Mouse (Mus musculus) liver, embryonic 11.5 days (tissue): ENCODE measurements at regions not wholly inside any gene's neighbourhood (a gene's known extent, or its start where the extent isn't known, plus 50 kb on each side); places are given as distances from the start of the nearest gene placed in this dataset.

Experiments used
- ATAC-seq: fragments of 200-750 bp; cut with Nextera tagmentation; replicated peaks from 2 replicates; pipeline ENCODE4 v1.8.0; 2017; ENCODE audit warnings: moderate number of reproducible peaks, mild to moderate bottlenecking, moderate TSS enrichment, moderate library complexity; ENCODE audit not compliant: low FRiP score
- DNase-seq: peaks from one replicate; pipeline ENCODE4 v3.0.0-alpha.2; 2017; ENCODE audit warnings: low spot score
- H3K27ac ChIP-seq: fragments of 300-500 bp; sonication (generic); 2 replicates; pipeline ENCODE4 v1.5.1; 2014; ENCODE audit warnings: mild to moderate bottlenecking, low read depth, low read length, control low read depth
- H3K27me3 ChIP-seq: fragments of 300-500 bp; sonication (generic); replicated peaks from 2 replicates; pipeline ENCODE4 v1.6.1; 2014; ENCODE audit warnings: low read length, mixed read lengths; ENCODE audit not compliant: control insufficient read depth, insufficient read depth
- H3K36me3 ChIP-seq: fragments of 300-500 bp; sonication (generic); 2 replicates; pipeline ENCODE4 v1.6.1; 2014; ENCODE audit warnings: mild to moderate bottlenecking, low read length, moderate library complexity, mixed read lengths; ENCODE audit not compliant: control insufficient read depth, insufficient read depth
- H3K4me1 ChIP-seq: fragments of 300-500 bp; sonication (generic); replicated peaks from 2 replicates; pipeline ENCODE4 v1.6.1; 2014; ENCODE audit warnings: low read length, mixed read lengths; ENCODE audit not compliant: control insufficient read depth, insufficient read depth
- H3K4me2 ChIP-seq: fragments of 300-500 bp; sonication (generic); 2 replicates; pipeline ENCODE4 v1.6.1; 2014; ENCODE audit warnings: mild to moderate bottlenecking, control low read depth, moderate library complexity
- H3K4me3 ChIP-seq: fragments of 300-500 bp; sonication (generic); 2 replicates; pipeline ENCODE4 v1.5.1; 2014; ENCODE audit warnings: low read depth, low read length, control low read depth
- H3K9ac ChIP-seq: fragments of 300-500 bp; sonication (generic); 2 replicates; pipeline ENCODE4 v1.6.1; 2014; ENCODE audit warnings: low read depth, low read length, control low read depth
- H3K9me3 ChIP-seq: fragments of 300-500 bp; sonication (generic); 2 replicates; pipeline ENCODE4 v1.6.1; 2016; ENCODE audit warnings: low read length, inconsistent platforms, mixed read lengths; ENCODE audit not compliant: control insufficient read depth
- WGBS: fragments of 180-500 bp; shearing (Covaris S2); extraction: QIAGEN DNeasy Blood & Tissue Kit; methylation state at CpG from one replicate; pipeline ENCODE4 v1.1.7; 2014; 5-methylcytosine and 5-hydroxymethylcytosine counted together

DNA sequence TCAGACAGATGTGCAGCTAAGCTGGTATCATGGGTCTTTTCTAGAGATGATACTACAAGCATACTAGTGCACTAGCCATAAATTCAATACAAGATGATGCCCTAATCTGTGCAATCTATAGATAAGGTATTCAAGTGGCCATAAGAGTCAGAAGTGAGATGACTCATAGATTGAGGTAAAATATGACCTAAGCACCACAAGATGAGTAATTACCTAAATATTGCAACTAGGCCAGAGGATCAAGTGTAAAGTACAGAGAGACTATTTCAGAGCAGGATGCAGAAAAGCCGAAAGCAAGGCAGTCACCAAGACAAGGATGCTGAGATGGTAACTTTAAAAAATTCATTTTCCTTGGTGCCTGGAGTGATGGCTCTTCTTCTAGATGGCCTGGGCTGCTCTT lies 111.5 kb upstream of the Gas2 start:
- Histone ChIP-seq H3K9ac (no peak overlapping the region), H3K9me3 (no peaks in the 10 kb centered on the region), H3K4me3 (no peak overlapping the region), H3K27me3 (no peaks in the 10 kb centered on the region), H3K36me3 (no peaks in the 10 kb centered on the region), H3K27ac (no peak overlapping the region), H3K4me2 (no peak overlapping the region), H3K4me1 (no peaks in the 10 kb centered on the region)
- no peak for ATAC-seq
- WGBS, result 91% methylated on average over 1 of the region's 1 CpGs
- no peak for DNase-seq

DNA sequence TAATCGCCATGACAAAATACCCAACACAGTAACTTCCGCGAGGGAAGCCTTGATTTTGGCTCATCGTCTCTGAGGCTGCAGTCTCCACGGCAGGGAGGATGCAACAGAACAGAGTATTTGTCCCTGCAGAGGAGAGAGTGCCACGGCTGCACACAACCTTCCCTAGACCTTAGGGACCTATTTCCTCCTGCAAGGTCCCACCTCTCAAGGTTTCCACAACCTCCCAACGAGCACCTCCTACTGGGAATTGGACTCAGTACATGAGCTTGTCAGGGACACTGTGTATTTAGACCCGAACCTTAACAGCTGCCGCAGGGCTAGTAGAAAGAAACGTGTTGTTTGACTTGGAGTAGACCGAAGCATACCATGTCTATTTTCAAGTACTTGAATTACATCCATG lies 108.8 kb upstream of the Gas2 start:
- DNase-seq (no peak), ATAC-seq (no peak)
- Histone ChIP-seq H3K4me1 (no peaks in the 10 kb centered on the region), H3K36me3 (no peaks in the 10 kb centered on the region), H3K4me2 (no peak overlapping the region), H3K9me3 (no peaks in the 10 kb centered on the region), H3K27ac (no peak overlapping the region), H3K4me3 (no peak overlapping the region), H3K9ac (no peak overlapping the region), H3K27me3 (no peaks in the 10 kb centered on the region)
- 85% methylated on average over 11 of the region's 11 CpGs for whole genome bisulfite sequencing

DNA sequence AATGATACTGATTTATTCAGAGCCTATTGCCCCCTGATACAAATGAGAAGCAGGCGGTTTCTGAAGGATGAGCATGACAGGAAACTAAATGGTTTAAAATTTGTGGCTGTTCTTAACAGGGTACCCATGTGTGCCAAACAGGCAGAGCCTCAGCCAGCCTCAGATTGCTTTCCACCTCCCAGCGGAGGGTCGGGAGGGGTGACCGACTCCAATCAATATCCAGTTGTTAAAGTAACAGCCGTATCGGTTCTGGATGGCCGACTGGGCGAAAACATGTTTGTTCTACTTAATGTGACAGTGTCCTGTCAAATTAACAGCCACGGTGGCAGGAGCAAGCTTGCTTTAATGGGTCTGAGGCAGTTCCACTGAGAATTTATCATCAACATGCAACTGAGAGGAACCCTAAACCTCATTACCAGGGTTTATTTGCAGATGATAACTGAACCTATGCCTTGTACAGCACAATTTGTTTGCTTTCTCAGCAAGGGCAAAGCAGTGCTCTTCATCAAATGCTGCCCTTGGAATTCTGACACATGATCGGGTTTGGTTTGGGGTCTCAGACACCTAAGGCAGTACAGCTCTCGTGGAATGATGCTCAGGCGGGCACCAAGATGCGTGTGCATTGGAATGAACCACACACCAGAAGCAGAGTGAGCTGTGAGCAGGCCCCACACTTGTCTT lies 107.5 kb upstream of the Gas2 start:
- WGBS, result 71% methylated on average over 13 of the region's 13 CpGs
- Histone ChIP-seq H3K4me2 (no peak overlapping the region), H3K36me3 (no peaks in the 10 kb centered on the region), H3K4me1 (no peaks in the 10 kb centered on the region), H3K27me3 (no peaks in the 10 kb centered on the region), H3K27ac (no peak overlapping the region), H3K9ac (no peak overlapping the region), H3K4me3 (no peak overlapping the region), H3K9me3 (no peaks in the 10 kb centered on the region)
- no peak for ATAC-seq
- no peak for DNase-seq

DNA sequence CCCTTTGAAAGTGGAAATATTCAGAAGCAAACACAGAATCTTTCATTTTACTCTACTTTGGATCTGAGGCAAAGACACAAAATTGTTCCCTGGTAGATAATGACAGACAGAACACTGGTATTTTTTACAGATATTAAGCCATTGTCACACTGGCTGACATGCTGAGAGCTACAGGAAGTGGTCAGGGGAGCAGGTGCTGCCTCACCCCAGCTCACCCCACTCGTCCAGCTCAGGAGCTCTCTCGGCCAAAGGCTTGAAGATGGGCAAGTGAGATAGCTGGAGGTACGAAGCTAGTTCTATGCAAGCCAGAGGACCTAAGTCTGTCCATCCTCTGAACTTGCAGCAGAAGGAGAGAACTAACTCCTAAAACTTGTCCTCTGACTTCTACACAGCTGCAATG lies 105.6 kb upstream of the Gas2 start:
- Histone ChIP-seq H3K36me3 (no peaks in the 10 kb centered on the region), H3K27ac (no peak overlapping the region), H3K4me1 (no peaks in the 10 kb centered on the region), H3K4me3 (no peak overlapping the region), H3K27me3 (no peaks in the 10 kb centered on the region), H3K4me2 (no peak overlapping the region), H3K9me3 (no peaks in the 10 kb centered on the region), H3K9ac (no peak overlapping the region)
- DNase-seq (no peak), ATAC-seq (no peak)
- 36% methylated on average over 3 of the region's 3 CpGs for WGBS

DNA sequence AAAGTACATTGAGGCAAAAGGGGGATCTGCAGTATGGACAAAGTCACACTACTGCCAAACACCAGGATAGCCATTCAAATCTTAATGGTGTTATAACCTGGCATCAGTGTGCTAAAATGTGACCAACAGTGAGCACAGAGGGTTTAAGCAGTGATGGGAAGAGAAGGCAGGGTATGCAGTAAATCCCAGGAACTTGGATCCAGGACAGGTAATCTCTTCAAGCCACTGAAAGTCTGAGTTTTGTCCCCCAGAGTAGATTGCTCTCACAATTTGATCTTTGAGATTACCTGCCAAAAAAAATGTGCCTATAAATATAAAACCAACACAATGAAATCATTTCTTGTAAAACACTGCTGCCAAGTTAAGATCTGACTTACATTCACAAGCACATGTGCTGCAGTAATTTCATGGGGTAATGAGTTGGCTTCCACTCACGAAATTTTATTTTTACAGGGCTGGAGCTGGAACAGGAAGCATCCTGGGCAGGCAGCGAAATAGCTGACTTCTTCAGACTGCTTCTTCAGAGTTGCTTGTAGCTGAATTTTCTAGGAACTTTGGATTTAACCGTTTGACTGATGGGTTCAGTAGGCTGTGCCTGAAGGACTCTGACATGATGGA lies 102.2 kb upstream of the Gas2 start:
- H3K4me2 ChIP-seq, result no peak overlapping the region
- DNase-seq (no peak), ATAC-seq (no peak)
- H3K4me1 ChIP-seq, result no peaks in the 10 kb centered on the region
- H3K27ac ChIP-seq, result no peak overlapping the region
- no peak overlapping the region for H3K4me3 ChIP-seq
- no peaks in the 10 kb centered on the region for H3K9me3 ChIP-seq
- 61% methylated on average over 3 of the region's 3 CpGs for WGBS
- no peak overlapping the region for H3K9ac ChIP-seq
- H3K27me3 ChIP-seq, result no peaks in the 10 kb centered on the region
- no peaks in the 10 kb centered on the region for H3K36me3 ChIP-seq

DNA sequence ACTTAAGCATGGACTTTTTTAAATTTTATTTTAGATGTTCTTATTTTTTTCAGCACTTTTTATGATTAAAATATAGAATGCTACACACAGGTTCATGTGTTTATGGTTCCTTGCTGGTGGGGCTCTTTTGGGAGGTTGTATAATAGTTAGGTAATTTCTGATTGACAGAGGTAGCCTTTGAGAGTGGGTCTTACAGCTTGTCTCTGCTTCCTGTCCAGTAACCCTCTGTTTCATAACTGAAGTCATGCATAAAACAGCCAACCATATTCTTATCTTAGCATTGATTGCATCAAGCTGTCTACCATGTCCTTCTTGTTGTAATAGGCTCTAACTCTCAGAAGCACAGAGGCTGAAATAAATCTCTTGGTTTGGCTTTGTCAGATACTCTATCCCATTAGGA lies 94.7 kb upstream of the Gas2 start:
- DNase-seq (no peak), ATAC-seq (no peak)

DNA sequence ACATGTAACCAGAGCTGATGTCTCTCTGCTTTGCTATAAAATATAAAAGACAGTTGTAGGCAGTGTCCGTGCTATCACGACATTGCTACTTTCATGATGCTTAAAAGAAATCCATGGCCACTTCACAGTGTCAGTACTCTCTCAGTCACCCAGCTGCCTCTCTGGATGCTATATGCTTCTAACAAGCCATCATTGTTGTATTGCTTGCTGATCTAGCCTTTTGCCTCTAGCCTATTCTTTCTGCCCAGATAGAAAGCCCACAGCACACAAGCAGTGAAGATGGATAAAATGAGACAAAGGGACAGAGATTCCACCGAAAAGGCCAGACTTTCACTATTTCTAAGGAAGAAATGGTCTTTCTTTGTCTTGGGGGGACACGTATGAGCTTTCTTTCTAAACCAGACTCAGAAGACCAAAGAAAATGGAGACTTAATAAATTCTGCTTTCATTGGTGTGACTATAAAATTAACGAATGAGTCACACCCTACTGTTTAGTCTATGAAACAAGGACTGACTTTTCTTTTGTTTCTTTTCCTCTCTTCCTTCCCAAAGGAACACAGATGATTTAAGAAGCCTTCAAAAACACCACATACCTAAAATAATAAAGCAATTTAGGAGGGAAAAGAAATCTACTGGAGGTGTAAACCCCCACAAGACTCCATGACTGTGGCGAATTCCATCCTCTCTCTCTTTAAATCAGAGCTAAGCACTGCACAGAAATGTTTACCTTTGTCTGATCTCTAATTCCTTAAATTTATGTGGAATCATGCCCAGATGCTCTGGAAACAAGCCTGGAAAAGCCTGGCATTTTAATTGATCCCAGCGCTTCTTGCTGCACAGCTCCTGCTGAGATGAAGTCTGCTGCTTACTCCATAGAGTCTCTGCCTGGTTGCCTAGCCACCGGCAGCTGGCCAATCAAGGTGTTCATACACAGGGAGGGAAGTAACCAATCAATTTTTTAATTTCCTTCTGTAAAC lies 89.6 kb upstream of the Gas2 start:
- H3K4me2 ChIP-seq, result no peak overlapping the region
- no peaks in the 10 kb centered on the region for H3K27me3 ChIP-seq
- no peaks in the 10 kb centered on the region for H3K9me3 ChIP-seq
- no peak for DNase-seq
- 75% methylated on average over 8 of the region's 8 CpGs for WGBS
- no peak overlapping the region for H3K4me3 ChIP-seq
- no peaks in the 10 kb centered on the region for H3K4me1 ChIP-seq
- ATAC-seq, result no peak
- H3K27ac ChIP-seq, result no peak overlapping the region
- no peak overlapping the region for H3K9ac ChIP-seq
- no peaks in the 10 kb centered on the region for H3K36me3 ChIP-seq

More for the DNA sequence above, 94.7 kb upstream of the Gas2 start:
- H3K4me1 ChIP-seq, result no peaks in the 10 kb centered on the region
- H3K36me3 ChIP-seq, result no peaks in the 10 kb centered on the region
- H3K9me3 ChIP-seq, result no peaks in the 10 kb centered on the region
- H3K27me3 ChIP-seq, result no peaks in the 10 kb centered on the region
- no peak overlapping the region for H3K9ac ChIP-seq
- H3K4me3 ChIP-seq, result no peak overlapping the region
- H3K4me2 ChIP-seq, result no peak overlapping the region
- H3K27ac ChIP-seq, result no peak overlapping the region

DNA sequence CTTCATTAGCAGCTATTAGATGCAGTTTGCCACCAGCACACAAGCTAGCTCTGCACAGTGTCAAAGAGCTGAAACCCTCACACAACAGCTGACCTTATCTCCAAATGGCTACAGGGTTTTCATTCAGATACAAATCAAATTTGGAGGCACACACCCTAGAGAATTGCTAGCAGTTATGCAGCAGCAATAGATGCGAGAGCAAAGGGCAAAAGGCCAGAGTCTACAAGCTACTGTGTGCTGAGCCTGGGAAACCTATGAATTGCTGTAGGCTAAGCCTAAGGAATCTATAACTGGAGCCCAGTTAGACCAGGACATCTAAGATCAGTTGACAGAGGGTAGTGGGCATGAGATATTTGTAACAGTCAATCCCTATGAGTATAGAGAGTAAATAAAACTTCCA lies 85.8 kb upstream of the Gas2 start:
- no peak overlapping the region for H3K4me3 ChIP-seq
- H3K27ac ChIP-seq, result no peak overlapping the region
- ATAC-seq (no peak), DNase-seq (no peak)
- H3K4me1 ChIP-seq, result no peaks in the 10 kb centered on the region
- WGBS, result 59% methylated on average over 1 of the region's 1 CpGs
- H3K36me3 ChIP-seq, result no peaks in the 10 kb centered on the region
- no peaks in the 10 kb centered on the region for H3K27me3 ChIP-seq
- no peak overlapping the region for H3K9ac ChIP-seq
- H3K9me3 ChIP-seq, result no peaks in the 10 kb centered on the region
- H3K4me2 ChIP-seq, result no peak overlapping the region
